Mouse (Mus musculus) cortical plate, adult 2 months (tissue): Measurements from ENCODE around the gene Mrpl37.

ENCODE experiments used
- CTCF ChIP-seq: fragments of 200-500 bp; IDR thresholded peaks from 2 replicates; pipeline ENCODE4 v1.5.1; 2011; ENCODE audit warnings: mild to moderate bottlenecking, control low read depth, low read length; ENCODE audit not compliant: insufficient read depth; ENCODE audit errors: extremely low read depth
- POLR2A ChIP-seq: fragments of 200-500 bp; IDR thresholded peaks from 2 replicates; pipeline ENCODE4 v1.6.1; 2011; ENCODE audit warnings: mild to moderate bottlenecking, low read length, control low read depth; ENCODE audit not compliant: insufficient read depth; ENCODE audit errors: extremely low read depth

DNA sequence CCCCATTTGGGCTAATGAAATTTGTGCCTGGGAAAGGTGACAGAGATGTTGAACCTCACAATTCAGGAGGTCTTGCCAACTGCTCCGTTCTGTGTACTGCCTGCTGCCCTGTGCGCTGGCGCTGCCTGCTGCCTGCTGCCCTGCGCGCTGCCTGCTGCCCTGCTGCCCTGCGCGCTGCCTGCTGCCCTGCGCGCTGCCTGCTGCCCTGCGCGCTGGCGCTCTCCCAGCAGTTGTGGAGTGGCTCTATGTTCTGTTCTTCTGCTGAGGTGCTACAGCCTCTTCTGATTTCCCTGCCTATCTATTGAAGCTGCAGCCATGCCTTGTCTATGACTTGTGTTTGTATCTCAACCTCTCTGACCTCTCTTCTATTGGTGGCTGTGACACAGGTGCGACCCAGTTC, 21.5 kb downstream of the Mrpl37 start:
- no peak for TF ChIP-seq CTCF
- TF ChIP-seq POLR2A, result no peak
